Mouse (Mus musculus) C2C12 (cell line): ENCODE measurements around the gene Cnr1.

Source experiments
- CEBPB ChIP-seq: IDR thresholded peaks from one replicate; pipeline ENCODE4 v1.6.1; 2011; ENCODE audit warnings: low read depth, mild to moderate bottlenecking, control low read depth, moderate library complexity
- CTCF ChIP-seq: IDR thresholded peaks from one replicate; pipeline ENCODE4 v1.5.1; 2011; ENCODE audit not compliant: control insufficient read depth, insufficient read depth, insufficient read length
- MAX ChIP-seq: IDR thresholded peaks from one replicate; pipeline ENCODE4 v1.6.1; 2011; ENCODE audit warnings: mild to moderate bottlenecking, control low read depth
- MYOD1 ChIP-seq: IDR thresholded peaks from one replicate; pipeline ENCODE4 v1.6.1; 2011; ENCODE audit warnings: low read depth; ENCODE audit not compliant: control insufficient read depth, insufficient read length
- MYOG ChIP-seq: IDR thresholded peaks from one replicate; pipeline ENCODE4 v1.6.1; 2011; ENCODE audit not compliant: control insufficient read depth, insufficient read length; ENCODE audit errors: extremely low read depth
- USF1 ChIP-seq: IDR thresholded peaks from one replicate; pipeline ENCODE4 v1.6.1; 2011; ENCODE audit warnings: low read depth, mild to moderate bottlenecking, control low read depth, moderate library complexity

DNA sequence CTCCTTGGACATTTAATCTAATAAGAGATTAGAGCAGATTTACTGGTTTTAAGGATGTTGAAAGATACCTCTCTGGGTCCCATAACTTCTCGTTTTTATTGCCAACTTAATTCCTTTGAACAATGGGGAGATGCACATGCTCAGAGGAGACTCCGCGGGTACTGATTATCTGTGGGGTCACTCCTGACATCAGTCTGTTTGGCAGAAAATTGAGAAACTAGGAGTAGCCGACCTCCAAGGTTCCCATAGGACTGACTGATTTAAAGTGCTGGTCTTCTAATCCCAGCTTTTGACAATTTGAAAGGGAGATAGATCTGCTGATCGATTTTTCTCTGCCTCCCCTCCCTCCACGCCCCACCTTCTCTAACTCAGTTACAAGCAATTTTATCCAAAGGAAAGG is 1.6 kb downstream of the Cnr1 start:
- TF ChIP-seq CTCF (no peak), MAX (no peak), MYOG (no peak), MYOD1 (no peak), USF1 (no peak), CEBPB (no peak)
